Mouse (Mus musculus): ENCODE measurements around the gene Ceacam16. TPM values are rescaled to one million over a fixed set of nuclear protein-coding genes. Genes with fewer than 3 reads are reported as not detected.

Gene Ceacam16
- polyA plus RNA-seq, 1 experiment from 2014 or later, result not detected

GRCm38 (mm10) chr7:19822193-19822592 is 38.9 kb downstream of the Ceacam16 start:
- Histone ChIP-seq H3K27me3 (peaks cover 60% of the 10 kb centered on the region), H3K4me3 (peak overlapping the region; percentile 45), H3K4me1 (peaks cover 37% of the 10 kb centered on the region), H3K4me2 (replicated peaks) (peak overlapping the region; percentile 69), H3K9me3 (peaks cover 6% of the 10 kb centered on the region; the same call in 1 of the 2 replicates), H3K9ac (peak overlapping the region; percentile 65), H3K27ac (no peak overlapping the region), H3K36me3 (no peaks in the 10 kb centered on the region)
- no peak for ATAC-seq (ENCODE audit: low FRiP score, low read depth)
- WGBS, result 6% methylated on average over 20 of the region's 20 CpGs

- peak overlapping the region; percentile 69 for H3K4me2 ChIP-seq (replicated peaks)
- H3K36me3 ChIP-seq, result no peaks in the 10 kb centered on the region
- H3K27ac ChIP-seq, result no peak overlapping the region
- peaks cover 38% of the 10 kb centered on the region for H3K4me1 ChIP-seq
- peaks cover 65% of the 10 kb centered on the region for H3K27me3 ChIP-seq
- H3K4me3 ChIP-seq, result peak overlapping the region; percentile 45; the same call in 1 of the 2 replicates
- H3K9ac ChIP-seq, result no peak overlapping the region
- no peak for ATAC-seq (ENCODE audit: low FRiP score, low read depth)
- WGBS, result 50% methylated on average over 7 of the region's 7 CpGs
- peaks cover 6% of the 10 kb centered on the region; the same call in 1 of the 2 replicates for H3K9me3 ChIP-seq
Measured at GRCm38 (mm10) chr7:19821633-19822032, 39.5 kb downstream of the Ceacam16 start.

- H3K4me2 ChIP-seq (replicated peaks), result no peak overlapping the region
- peaks cover 47% of the 10 kb centered on the region for H3K4me1 ChIP-seq
- ATAC-seq (ENCODE audit: low FRiP score, low read depth), result no peak
- H3K9ac ChIP-seq, result no peak overlapping the region
- H3K27me3 ChIP-seq, result peaks cover 65% of the 10 kb centered on the region
- WGBS, result 74% methylated on average over 3 of the region's 3 CpGs
- no peak overlapping the region for H3K27ac ChIP-seq
- H3K9me3 ChIP-seq, result peaks cover 6% of the 10 kb centered on the region; the same call in 1 of the 2 replicates
- H3K36me3 ChIP-seq, result no peaks in the 10 kb centered on the region
- H3K4me3 ChIP-seq, result no peak overlapping the region
Measured at GRCm38 (mm10) chr7:19820347-19821048, 40.6 kb downstream of the Ceacam16 start.

GRCm38 (mm10) chr7:19818875-19819274 is 42.2 kb downstream of the Ceacam16 start:
- no peaks in the 10 kb centered on the region for H3K36me3 ChIP-seq
- no peak overlapping the region for H3K27ac ChIP-seq
- no peak overlapping the region for H3K9ac ChIP-seq
- H3K9me3 ChIP-seq, result peaks cover 6% of the 10 kb centered on the region; the same call in 1 of the 2 replicates
- WGBS, result 87% methylated on average over 7 of the region's 7 CpGs
- H3K27me3 ChIP-seq, result peaks cover 58% of the 10 kb centered on the region
- no peak for ATAC-seq (ENCODE audit: low FRiP score, low read depth)
- H3K4me2 ChIP-seq (replicated peaks), result no peak overlapping the region
- peaks cover 40% of the 10 kb centered on the region for H3K4me1 ChIP-seq
- H3K4me3 ChIP-seq, result no peak overlapping the region

- no peaks in the 10 kb centered on the region for H3K36me3 ChIP-seq
- no peak for ATAC-seq (ENCODE audit: low FRiP score, low read depth)
- H3K27me3 ChIP-seq, result peaks cover 58% of the 10 kb centered on the region
- peaks cover 6% of the 10 kb centered on the region; the same call in 1 of the 2 replicates for H3K9me3 ChIP-seq
- peaks cover 35% of the 10 kb centered on the region for H3K4me1 ChIP-seq
- H3K4me3 ChIP-seq, result no peak overlapping the region
- H3K9ac ChIP-seq, result no peak overlapping the region
- 70% methylated on average over 5 of the region's 5 CpGs for WGBS
- H3K4me2 ChIP-seq (replicated peaks), result no peak overlapping the region
- no peak overlapping the region for H3K27ac ChIP-seq
Measured at GRCm38 (mm10) chr7:19818440-19818839, 42.7 kb downstream of the Ceacam16 start.

GRCm38 (mm10) chr7:19817382-19818105 is 43.6 kb downstream of the Ceacam16 start:
- Histone ChIP-seq H3K27me3 (peaks cover 57% of the 10 kb centered on the region), H3K27ac (peak overlapping the region; percentile 44; the same call in 1 of the 2 replicates), H3K9me3 (peaks cover 6% of the 10 kb centered on the region; the same call in 1 of the 2 replicates), H3K9ac (peak overlapping the region; percentile 53), H3K4me2 (replicated peaks) (peak overlapping the region; percentile 77), H3K36me3 (no peaks in the 10 kb centered on the region), H3K4me3 (peak overlapping the region; percentile 49), H3K4me1 (peaks cover 30% of the 10 kb centered on the region)
- ATAC-seq (ENCODE audit: low FRiP score, low read depth), result peak; percentile 62
- 7% methylated on average over 15 of the region's 15 CpGs for WGBS

GRCm38 (mm10) chr7:19816224-19816771 is 44.8 kb downstream of the Ceacam16 start:
- no peaks in the 10 kb centered on the region for H3K36me3 ChIP-seq
- peak overlapping the region; percentile 44; the same call in 1 of the 2 replicates for H3K27ac ChIP-seq
- ATAC-seq (ENCODE audit: low FRiP score, low read depth), result peak; percentile 52; the same call in 1 of the 2 replicates
- peak overlapping the region; percentile 77 for H3K4me2 ChIP-seq (replicated peaks)
- under 1% methylated on average over 27 of the region's 28 CpGs for WGBS
- peak overlapping the region; percentile 49 for H3K4me3 ChIP-seq
- H3K9me3 ChIP-seq, result peaks cover 6% of the 10 kb centered on the region; the same call in 1 of the 2 replicates
- peak overlapping the region; percentile 61 for H3K9ac ChIP-seq
- H3K27me3 ChIP-seq, result peaks cover 57% of the 10 kb centered on the region
- peaks cover 28% of the 10 kb centered on the region for H3K4me1 ChIP-seq

GRCm38 (mm10) chr7:19815296-19816223 is 45.5 kb downstream of the Ceacam16 start:
- Histone ChIP-seq H3K4me2 (replicated peaks) (peak overlapping the region; percentile 77), H3K9me3 (peaks cover 3% of the 10 kb centered on the region; the same call in 1 of the 2 replicates), H3K9ac (peak overlapping the region; percentile 61), H3K4me3 (peak overlapping the region; percentile 49), H3K27ac (0 out of 2 replicates have a peak overlapping the region, but pooled peaks have one; percentile 4), H3K36me3 (no peaks in the 10 kb centered on the region), H3K4me1 (peaks cover 34% of the 10 kb centered on the region), H3K27me3 (peaks cover 57% of the 10 kb centered on the region)
- WGBS, result 28% methylated on average over 17 of the region's 17 CpGs
- ATAC-seq (ENCODE audit: low FRiP score, low read depth), result peak; percentile 7; the same call in 1 of the 2 replicates

- H3K27me3 ChIP-seq, result peaks cover 64% of the 10 kb centered on the region
Measured at GRCm38 (mm10) chr7:19813579-19814122, 47.4 kb downstream of the Ceacam16 start.

GRCm38 (mm10) chr7:19813161-19813560 is 47.9 kb downstream of the Ceacam16 start:
- Histone ChIP-seq H3K27me3 (peaks cover 66% of the 10 kb centered on the region), H3K36me3 (no peaks in the 10 kb centered on the region), H3K4me3 (no peak overlapping the region), H3K4me2 (replicated peaks) (no peak overlapping the region), H3K27ac (no peak overlapping the region), H3K4me1 (peaks cover 42% of the 10 kb centered on the region), H3K9me3 (no peaks in the 10 kb centered on the region), H3K9ac (no peak overlapping the region)
- ATAC-seq (ENCODE audit: low FRiP score, low read depth), result no peak
- WGBS, result 76% methylated on average over 4 of the region's 4 CpGs

More at GRCm38 (mm10) chr7:19813579-19814122, 47.4 kb downstream of the Ceacam16 start:
- no peak overlapping the region for H3K4me2 ChIP-seq (replicated peaks)
- WGBS, result 77% methylated on average over 6 of the region's 6 CpGs
- H3K4me3 ChIP-seq, result no peak overlapping the region
- no peak for ATAC-seq (ENCODE audit: low FRiP score, low read depth)
- H3K9ac ChIP-seq, result no peak overlapping the region
- no peaks in the 10 kb centered on the region for H3K36me3 ChIP-seq
- H3K27ac ChIP-seq, result no peak overlapping the region
- H3K9me3 ChIP-seq, result no peaks in the 10 kb centered on the region
- H3K4me1 ChIP-seq, result peaks cover 42% of the 10 kb centered on the region

GRCm38 (mm10) chr7:19811114-19811513 is 50.0 kb downstream of the Ceacam16 start:
- Histone ChIP-seq H3K9me3 (no peaks in the 10 kb centered on the region), H3K4me2 (replicated peaks) (peak overlapping the region; percentile 51), H3K9ac (0 out of 2 replicates have a peak overlapping the region, but pooled peaks have one; percentile 25), H3K4me1 (peaks cover 22% of the 10 kb centered on the region), H3K27me3 (peaks cover 60% of the 10 kb centered on the region), H3K36me3 (no peaks in the 10 kb centered on the region), H3K4me3 (peak overlapping the region; percentile 26), H3K27ac (no peak overlapping the region)
- no peak for ATAC-seq (ENCODE audit: low FRiP score, low read depth)
- 2% methylated on average over 22 of the region's 22 CpGs for WGBS

Data from limb, embryonic 13.5 days (tissue).